Mouse (Mus musculus) hematopoietic multipotent progenitor cell, adult 10-12 weeks (in vitro differentiated cells): Measurements from ENCODE around the gene Add1. TPM values are rescaled to one million over a fixed set of nuclear protein-coding genes. Genes with fewer than 3 reads are reported as not detected.

Experiments used
- polyA plus RNA-seq: library from polyadenylated mRNA; stranded (reverse); fragments of >175 nt; gene quantifications from 2 replicates; pipeline ENCODE4 v1.2.3, GENCODE M21; 2012; ENCODE audit warnings: low replicate concordance

The Add1 gene
- 443 and 592 TPM in 2 replicates for polyA plus RNA-seq

GRCm38 (mm10) chr5:34573268-34574221 is at the start of gene Add1:
Gene Add1 (plus strand): TSS chr5:34573664.

DNA sequence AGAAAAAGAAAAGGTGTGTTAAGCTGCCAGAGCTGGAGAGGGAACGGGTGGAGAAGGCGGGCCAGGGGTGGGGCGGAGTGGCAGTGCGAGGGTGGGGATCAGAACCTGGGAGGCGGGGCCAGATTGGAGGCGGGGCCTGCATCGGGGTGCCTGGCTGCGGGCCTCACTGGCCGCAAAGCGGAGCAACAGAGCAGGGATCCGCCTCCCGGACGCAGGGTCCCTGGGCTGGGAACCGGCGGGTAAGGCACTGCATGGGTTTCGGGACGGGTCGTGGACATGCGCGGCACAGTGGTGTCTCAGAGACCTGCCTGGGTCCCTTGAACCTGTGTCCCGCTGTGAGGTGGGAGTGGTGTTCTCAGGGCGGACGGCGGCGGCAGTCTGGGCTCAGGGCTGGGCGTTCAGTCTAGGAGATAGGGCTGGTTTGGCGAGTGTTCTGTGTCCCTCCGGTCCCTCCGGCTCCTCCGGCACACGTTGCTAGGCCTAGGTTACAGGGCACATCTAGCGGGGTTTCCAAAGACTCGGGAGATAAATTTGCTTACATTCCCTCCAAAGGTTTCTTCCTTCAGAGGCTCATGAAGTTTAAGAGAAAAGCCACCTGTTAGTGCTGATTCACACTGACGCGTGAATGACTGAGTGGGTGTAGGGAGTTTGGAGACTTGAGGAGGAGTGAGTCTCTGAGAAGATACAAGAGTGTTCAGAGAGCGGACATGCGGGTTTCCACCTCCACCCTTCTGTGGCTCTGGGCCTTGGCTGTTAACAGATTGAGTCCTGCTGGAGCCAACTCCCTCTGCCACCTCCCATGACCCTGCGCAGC is 47.6 kb upstream of the Add1 start, which contains the start of gene Sh3bp2:
Sh3bp2 (plus strand) TSS at position 176 of the 814 bp plus-strand sequence.

DNA sequence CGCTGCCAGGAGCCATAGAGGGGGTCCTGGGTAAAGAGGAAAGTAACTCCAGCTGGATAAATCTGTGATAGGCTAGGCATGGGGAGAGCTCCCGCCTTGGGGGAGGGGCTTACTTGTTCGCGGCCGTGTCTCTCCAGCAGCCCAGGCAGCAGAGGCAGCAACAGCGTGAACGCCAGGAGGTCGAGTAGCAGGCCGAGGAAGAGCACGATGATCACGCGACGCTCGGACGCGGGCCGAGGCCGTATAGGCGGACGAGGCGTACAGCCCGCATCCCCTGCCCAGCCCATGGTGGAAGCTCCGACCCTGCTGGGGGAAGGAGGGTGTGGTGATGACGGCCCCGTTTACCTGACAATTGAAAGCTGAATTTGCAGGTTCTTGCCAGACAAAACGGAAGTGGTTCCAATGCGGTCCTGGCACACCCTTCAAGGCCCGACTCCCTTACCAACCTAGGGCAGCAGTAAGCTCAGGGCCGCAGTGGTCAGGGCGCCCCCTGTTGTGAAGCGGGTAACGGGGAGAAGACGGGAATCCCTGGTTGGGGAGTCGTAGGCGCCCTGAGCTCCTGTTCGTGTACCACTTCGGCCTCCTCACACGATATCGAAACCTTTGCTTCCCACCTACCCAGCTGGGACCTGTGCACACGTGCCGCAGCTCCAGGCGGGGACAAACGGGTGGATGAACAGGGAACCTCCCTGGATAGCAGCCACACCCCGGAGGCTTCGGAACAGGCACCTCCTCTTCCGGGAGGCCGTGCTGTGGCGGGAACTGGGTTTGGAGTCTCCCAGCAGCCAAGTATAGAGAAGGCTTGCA is 63.2 kb downstream of the Add1 start, which contains the start of gene Mfsd10:
Mfsd10 (minus strand) TSS at position 732 of the 807 bp plus-strand sequence.

DNA sequence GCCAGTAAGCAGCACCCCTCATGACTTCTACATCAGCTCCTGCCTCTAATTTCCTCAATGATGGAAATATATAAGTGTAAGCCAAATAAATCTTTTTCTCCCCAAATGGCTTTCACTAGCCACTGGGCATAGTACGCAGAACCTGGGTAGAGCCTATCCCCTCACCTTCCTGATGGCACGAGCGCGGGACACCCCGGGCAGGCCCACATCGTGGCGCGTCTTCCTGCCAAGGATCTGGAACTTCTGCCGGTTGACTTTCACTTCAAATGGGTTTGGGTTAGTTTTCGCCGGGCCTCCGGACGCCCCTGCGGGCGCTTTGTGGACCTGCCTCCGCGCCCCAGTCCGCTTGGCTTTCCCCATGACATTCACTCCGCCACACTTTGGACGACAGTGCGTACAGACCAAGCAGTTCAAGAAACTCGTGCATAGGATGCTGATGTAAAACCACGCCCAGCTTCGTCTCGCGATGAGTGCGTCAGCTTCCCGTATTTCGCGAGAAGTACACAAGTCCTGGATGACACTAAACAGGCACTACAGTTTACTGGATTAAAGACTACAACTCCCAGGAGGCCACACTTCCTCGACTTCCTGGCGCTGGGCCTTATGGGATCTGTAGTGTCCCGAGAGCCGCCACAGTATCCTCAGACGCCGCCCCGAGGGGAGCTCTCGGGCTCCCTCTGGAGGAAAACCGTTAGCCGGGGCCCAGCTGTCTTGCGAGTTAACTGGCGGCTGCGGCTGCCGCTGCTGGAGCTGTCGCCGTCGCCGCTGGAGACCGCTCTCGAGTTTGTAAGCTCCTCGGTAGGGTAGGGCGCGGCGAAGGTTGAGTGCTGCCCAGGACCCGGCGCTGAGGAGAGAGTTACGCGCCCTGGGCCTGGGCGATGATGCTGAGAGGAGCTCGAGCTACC is 86.5 kb downstream of the Add1 start, which contains the start of the genes Nop14 and Grk4:
Nop14 (minus strand) TSS at position 463 of the 905 bp plus-strand sequence.
Grk4 (plus strand) TSS at position 694 of the 905 bp plus-strand sequence.

Other genes starting within 250 kb of the Add1 start
- 11.1 and 22.1 TPM in 2 replicates for gene Rnf4, start 237.4 kb upstream of the Add1 start, polyA plus RNA-seq
- 21.4 and 25.8 TPM in 2 replicates for gene Fam193a, start 203.7 kb upstream of the Add1 start, polyA plus RNA-seq
- gene Tnip2, start 59.7 kb upstream of the Add1 start, polyA plus RNA-seq: 9.3 and 14.2 TPM in 2 replicates
- gene Sh3bp2, start 47.8 kb upstream of the Add1 start, polyA plus RNA-seq: 90.1 and 98.1 TPM in 2 replicates
- 177 and 427 TPM in 2 replicates for gene Mfsd10, start 63.5 kb downstream of the Add1 start, polyA plus RNA-seq
- gene Nop14, start 86.5 kb downstream of the Add1 start, polyA plus RNA-seq: 16.8 and 17.9 TPM in 2 replicates
- 1.2 and 2.6 TPM in 2 replicates for gene Grk4, start 86.7 kb downstream of the Add1 start, polyA plus RNA-seq
- 4.7 and 7.9 TPM in 2 replicates for gene Htt, start 188.1 kb downstream of the Add1 start, polyA plus RNA-seq